Mouse (Mus musculus) B cell, adult 2 months (primary cell): Measurements from ENCODE around the gene Stk33.
A peak's percentile ranks its signal among the peaks of the same experiment; 100 is the strongest.

Experiments
- DNase-seq, 2 experiments: peaks; one replicate each; pipeline ENCODE4 v3.0.0; 2022

Gene Stk33

DNA sequence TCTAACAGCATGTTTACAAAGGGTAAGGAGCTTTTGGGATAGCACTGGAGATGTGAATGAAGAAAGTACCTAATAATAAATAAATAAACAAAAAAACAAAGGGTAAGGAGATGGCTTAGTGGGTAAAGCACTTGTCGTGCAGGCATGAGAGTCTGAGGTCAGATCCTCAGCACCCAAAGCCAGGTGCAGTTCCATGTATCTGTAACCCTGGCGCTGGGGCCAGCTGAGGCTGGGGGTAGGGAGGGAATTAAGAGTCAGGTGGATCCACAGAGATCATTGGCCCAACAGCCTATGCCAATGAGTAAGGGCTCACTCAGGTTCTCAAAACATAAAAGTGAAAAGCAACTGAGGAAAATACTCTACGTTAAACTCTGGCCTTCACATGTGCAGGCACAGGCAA is 91.6 kb downstream of the Stk33 start:
- no peak for DNase-seq

DNA sequence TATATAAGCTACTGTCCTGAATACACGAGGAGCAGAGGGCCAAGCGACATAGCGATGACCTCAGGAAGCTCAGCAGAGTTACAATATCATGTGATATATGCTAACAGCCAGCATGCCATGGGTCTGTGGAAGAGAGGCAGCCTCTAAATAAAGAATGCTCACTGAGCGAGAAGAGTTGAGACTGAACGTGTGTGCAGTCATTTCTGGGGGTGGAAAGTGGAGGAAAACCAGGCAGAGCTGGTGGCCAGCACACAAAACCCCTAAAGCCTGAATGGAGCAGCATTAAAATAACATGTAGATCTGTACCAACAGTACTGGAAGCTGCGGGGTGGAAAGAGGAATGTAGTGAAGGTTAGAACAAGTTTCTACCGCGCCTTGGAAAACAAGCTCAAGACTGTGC is 107.2 kb downstream of the Stk33 start:
- DNase-seq, result no peak

DNA sequence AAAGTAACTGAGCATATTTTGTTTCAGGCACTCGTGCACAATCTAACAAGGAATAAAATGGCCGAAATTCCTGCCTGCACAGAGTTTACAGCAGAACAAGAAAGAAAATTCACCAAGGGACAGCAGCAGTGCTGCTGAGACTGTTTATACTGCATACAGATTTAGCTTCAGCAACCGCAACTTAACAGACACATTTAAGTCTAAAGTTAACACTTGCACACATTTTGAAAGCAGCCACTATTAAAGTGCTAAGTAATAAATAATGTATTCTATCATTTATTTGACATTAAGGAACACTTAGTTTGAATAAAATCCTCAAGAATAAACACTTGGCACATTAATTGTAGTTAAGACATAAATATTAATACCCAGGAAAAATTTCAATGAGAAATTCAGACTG is 110.1 kb downstream of the Stk33 start:
- DNase-seq, result no peak

DNA sequence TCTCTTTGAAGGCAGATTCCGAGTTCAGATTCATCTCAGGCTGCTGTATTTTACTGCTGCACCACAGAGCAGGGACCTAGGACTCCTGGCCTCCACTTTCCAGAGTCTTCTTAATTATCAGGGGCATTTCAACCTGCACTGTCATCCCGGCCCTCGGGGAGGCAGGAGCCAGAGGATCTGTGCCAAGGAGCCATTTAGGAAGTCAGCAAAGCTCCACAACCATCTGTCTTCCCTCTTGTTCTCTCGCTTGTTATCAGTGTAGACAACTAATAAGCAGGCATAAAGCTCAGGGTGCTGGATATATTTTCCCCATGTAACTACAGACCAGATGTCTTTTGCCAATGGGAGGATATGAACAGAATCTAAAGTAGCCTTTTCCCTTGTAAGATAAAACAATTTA is 112.1 kb downstream of the Stk33 start:
- no peak for DNase-seq

DNA sequence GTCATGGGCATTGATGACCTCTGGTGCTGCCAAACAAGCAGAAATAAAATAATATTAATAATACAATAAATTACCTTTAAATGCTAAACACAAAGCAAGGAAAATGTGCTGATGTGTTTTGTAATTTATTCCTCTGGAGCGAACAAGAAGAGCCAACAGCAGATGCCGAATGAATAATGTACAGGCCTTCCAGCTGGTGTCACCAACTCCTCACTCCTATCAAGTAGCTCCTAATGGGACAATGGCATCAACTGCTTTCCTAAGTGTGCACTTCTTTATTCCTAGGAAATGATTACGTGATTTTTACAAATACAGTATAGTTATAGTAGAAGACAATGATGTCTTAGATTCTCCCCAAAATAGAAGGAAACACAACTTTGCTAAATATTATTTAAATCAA is 113.2 kb downstream of the Stk33 start:
- DNase-seq, result no peak

DNA sequence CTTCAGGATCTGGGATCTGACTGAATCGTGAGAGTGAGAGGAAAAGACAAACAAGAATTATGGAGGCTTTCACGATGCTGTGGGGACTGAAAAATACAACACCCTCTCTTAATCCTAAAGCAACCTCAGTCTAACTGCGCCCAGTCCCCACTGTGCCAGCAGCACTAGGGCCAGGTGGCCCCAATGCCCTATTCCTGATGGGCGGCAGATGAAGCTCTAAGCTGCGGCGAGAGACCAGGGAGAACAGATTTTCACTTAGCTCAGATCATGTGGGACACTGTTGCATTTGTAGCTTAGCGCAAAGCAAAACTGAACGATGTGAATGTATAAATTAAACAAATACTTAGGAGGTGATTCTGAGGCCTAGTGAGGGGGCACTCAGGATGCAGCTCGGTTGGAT is 113.7 kb downstream of the Stk33 start:
- DNase-seq, result no peak

DNA sequence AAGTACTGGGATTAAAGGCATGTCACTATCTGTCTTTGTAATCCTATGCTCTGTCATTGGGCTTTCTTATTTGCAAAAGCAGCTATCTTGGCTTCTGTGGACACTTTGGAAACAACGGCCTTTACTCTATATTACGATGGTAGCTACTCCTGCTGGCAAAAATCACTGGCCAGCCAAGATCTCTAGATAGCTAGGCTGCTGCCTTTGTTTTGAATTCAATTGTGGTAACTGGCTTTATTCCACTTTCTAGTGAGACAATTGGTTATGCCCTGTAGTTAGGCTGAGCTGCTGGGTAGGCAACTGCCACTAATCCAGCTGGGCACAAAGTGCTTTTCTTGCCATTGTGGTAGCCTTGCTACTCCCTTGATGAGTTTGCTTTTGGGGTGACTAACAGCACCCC is 129.4 kb downstream of the Stk33 start:
- DNase-seq, result no peak

DNA sequence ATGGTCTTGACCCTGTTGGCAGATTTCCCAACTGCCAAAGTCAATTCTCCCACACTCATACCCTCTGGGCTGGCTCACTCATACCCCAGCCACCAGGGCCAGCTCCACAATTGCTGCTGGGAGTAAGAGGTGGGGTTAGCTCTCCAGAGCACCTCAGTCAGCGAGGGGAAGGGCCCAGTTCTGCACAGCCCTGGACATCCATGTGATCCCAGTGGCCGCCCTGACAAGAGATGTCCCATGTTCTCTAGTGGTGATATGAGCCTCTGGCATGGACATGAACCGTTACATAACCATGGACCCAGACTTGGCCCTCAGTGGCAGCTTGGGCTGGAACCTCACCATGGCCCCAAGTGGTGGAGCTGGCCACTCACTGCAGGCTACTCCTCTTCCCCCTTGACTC is 143.1 kb downstream of the Stk33 start:
- no peak for DNase-seq

DNA sequence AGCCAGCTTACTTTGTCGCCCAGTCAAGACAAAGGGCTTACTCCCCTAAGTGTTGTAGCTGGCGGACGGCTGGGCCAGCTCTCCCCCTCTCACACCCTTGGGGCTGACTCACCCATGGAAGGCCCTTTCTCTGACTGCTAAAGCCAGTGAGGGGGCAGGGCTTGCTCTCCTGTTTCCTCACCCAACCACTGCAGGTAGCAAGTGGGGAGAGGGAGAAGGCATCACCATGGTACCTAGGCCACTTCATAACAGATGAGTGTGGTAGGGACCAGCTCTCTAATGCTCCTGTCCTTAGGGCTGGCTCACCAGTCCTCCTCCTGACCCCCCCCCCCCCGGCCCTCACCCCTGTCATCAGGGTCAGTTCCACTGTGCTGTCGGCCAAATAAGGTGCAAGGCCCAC is 143.5 kb downstream of the Stk33 start:
- no peak for DNase-seq

DNA sequence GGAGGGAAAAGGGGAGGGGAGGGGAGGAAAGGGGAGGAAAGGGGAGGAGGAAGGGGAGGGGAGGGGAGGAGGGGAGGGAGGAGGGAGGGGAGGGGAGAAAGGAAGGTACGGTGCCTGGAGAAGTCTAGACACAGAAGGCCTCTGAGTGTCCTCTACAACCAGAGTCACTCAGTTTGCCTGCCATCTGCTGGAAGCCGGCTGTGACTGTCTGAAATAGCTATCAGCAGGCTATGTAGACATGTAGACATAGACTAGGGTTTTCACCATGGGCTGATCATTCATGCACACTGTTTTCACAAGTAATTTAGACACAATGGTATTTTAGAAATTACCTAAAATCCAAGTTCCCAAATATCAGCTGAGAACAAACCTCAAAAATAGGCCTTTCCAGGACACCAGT is 148.4 kb downstream of the Stk33 start:
- DNase-seq, result no peak

DNA sequence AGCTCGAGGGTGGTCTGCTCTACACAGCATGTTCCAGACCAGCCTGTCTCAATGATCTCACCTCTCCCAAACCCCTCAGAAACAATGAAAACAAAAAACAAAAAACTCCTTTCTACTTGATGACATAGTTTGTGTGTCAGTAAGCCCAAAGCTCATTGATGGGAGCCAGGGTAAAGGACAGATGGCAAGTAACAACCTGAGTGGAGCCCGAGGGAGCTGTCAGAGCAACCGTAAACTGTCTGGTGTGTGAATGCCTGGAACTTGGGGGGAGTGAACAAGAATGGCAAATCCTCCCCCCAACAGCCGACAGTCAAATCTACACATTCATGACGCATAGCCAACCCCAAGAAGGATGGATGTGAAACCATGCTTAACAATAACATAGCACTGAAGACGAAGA is 149.8 kb downstream of the Stk33 start:
- no peak for DNase-seq

DNA sequence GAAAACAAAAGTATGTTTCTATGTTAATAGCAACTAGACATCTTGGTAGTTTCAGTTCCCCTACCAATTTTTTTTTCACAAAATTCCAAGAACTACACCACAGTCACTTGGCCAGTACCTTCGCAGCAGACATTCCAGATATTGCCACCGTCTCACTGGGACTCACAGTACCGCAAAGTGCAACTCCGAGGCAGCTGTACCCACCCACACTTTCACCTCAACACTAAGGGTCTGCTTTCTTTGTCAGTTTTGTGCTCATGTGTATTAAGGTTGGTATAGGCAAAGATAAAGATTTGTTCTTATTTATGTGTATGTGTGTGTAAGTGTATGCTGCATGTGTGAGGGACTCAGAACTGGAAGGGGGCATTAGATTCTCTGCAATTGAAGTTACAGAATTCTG is 156.8 kb downstream of the Stk33 start:
- DNase-seq, result no peak

DNA sequence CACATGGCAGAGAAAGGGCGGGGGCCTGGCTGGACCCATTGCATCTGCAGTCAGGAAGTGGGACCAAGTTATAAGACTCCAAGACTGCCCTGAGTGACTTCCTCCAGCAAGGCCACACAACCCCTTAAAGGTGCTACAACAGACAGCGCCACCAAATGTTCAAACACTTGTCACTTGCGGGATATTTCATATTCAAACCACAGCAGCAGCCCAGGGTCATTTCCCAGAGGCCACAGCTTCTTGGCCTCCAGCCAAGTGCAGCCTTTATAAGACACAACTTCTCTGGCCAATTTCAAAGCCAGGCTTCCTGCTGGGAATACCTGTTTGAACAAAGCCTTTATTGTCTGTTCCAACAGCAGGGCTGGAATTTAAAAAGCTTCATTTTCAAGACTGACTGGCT is 162.3 kb downstream of the Stk33 start:
- DNase-seq, result no peak

DNA sequence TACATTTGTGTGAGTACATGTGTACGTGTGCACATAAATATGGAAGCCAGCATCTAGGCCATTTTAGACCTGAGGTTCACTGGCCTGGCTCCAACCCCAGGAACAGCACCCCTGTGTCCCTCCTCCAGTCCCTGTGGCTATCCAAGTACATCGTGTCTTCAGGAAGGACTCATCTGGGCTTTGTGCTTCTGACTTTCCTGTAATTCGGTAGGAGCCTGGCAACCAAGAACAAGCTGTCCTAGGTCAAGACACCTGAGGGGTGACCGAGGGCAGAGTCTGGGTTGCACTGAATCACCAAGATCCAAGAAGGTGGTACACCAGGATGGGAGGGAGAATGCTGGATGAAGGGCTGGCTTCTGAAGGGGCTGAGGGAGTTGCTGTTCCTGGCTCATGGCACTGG is 163.0 kb downstream of the Stk33 start:
- no peak for DNase-seq

DNA sequence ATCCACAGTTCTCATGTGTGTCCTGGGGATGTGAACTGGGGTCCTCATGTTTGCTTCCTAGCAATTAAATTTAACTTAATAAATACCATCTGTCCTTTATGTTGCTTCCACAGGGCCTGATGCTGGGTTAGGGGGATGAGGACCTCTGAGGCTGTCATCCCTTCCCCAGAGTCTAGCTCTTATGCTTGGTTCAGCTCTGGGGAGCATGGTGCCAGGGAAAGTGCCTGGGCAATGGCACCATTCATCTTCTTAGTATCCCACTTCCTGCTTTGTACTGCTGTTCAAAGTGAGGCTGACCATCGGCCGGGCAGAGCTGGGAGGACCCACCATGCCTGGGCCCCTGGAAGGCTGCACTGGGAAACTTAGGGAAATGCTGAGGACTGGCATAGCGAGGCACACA is 163.7 kb downstream of the Stk33 start:
- no peak for DNase-seq

DNA sequence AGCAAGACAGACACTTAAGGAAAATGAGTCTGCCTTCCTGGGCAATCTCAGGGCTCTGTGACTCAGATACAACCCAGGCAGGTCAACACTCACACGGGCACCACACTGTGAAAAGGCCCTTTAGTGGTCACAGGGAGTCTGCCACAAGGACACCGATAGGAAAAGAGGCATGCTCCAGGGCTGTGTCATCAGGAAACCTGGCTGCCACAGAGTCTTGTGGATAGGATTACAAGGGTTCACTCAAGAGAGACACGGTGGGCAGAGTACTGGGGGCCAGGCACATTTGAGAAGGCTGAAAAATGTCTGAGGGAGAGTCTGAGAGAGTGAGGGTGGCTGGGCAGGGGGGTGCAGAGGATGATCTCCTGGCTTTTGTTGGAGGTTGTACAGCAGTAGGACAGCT is 164.6 kb downstream of the Stk33 start:
- DNase-seq, result no peak

DNA sequence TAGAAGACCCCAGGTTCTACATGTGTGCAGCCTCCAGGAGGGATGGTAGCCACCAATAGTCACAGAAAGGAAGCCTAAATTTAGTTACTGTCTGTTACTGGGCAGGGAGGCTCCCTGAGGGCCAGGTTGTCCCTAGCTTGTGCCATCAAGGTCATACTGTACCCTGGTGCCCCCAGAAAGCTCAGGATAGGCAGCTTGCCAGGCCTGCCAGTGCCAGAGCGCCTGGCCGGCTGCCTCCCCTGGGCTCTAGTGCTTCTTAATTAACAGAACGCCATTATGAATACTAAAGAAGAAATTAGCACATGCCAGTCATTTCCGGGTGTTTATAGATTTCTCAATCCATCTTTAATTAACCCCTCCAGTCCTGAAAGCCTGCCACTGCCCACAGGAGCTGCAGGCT is 169.8 kb downstream of the Stk33 start:
- DNase-seq, result no peak

DNA sequence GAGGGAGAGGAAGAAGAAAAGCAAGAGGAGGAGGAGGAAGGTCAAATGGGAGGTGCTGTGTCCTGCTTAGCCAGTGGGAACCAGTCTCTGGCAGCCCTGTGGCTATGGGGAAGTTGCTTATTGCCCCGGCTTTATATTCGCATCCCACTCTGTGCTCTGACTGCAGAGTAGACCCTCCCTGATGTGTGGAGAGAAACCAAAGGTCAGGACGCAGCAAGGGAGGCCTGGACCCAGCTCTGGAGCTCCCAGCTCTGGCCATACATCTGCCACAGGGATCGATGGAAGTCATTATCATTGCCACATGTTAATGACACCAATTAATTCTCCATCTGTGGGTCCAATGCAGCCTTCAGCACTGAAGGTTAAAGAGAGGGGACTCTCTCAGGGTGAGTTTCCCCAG is 171.5 kb downstream of the Stk33 start:
- DNase-seq, result no peak

DNA sequence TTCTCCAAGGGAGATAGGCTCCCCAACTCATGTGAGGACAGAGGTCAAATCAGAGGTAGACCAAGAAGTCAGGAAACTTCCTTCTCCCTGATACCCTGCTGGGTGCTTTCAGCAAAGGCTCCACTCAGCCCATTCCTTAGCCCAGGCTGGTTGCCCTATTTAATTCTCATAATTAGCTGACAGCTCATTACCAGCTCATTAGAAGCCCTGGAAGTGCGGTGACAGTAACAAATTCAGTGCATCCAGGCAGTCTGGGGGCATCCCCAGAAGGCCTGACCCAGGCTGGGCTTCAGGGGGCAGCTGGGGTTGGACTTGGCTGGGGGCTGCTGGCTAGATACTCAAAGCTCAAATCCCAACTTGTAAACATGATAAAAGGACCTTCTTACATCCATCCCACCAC is 172.7 kb downstream of the Stk33 start:
- no peak for DNase-seq

DNA sequence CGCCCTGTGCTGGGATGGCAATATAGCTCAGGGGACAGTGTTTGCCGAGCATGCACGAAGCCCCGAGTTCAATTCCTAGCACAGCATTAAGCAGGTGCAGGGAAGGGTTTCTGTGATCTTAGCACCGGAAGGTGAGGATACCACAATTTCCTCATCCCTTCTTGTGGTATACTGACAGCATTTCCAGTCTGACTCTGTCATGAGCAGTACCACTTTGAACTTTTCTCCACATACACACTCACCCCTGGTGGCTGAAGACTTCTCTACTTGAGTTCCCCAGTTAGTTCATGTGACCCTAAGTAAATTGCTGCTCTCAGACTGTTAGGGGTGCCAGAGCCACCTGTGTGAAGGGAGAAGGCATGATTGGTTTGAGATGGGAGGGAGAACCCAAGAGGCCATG is 173.3 kb downstream of the Stk33 start:
- DNase-seq, result no peak

DNA sequence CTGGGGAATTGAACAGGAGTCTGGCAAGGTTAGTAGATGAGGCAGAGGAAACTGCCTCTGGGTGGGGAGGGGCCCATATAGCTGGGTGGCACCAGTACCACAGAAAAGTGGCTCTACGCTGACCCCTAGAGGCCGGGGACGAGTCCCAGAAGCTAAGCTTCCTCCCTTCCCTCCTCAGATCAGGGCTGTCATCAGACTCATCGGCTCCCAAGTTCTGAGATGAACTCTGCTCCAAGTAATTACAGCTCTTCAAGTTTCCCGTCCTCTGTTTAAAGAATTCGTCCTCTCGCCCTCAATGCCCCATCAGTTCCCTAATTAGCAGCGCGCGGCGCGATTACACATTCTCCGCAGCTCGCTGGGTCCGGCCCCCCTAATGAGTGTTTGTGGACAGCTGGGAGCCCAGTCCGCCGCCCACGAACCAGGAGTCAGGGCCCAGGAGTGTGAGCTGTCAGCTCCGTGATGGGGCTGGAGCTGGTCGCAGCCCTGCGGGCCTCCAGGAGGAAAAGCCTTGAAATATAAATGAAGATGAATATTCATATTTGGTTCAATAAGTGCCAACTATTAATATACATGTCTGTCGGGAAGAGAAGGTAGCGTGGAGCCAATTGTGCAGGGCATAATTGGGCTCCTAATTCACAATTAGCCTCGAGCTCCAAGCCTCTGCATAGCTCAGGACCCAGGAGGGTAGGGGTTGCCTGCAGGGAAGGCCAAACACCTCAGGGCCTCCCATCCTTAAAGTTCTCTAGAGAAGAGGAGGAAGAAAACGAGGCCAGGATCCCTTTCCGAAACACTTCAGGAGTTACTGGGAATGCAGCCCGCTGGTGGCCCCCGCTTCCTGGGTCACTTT is 183.2 kb downstream of the Stk33 start:
- peak; percentile 72 for DNase-seq

DNA sequence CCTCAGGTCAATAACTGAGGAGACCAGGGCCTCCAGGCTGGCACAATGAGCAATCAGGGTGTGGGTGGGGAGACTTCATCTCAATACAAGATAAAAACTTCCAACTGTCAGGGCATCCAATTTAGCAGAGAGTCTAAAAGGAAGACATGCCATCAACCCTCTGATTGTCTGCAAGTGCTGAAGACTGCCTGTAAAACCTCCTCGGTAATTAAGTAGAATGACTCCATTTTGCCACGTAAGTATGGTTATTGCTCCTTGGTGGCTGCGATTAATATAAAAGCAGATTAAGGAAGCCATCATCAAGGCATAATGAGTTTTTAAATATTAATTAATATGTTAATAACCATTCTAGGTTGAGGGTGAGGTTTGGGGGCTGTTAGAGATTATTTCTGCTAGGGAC is 187.5 kb downstream of the Stk33 start:
- DNase-seq, result no peak

DNA sequence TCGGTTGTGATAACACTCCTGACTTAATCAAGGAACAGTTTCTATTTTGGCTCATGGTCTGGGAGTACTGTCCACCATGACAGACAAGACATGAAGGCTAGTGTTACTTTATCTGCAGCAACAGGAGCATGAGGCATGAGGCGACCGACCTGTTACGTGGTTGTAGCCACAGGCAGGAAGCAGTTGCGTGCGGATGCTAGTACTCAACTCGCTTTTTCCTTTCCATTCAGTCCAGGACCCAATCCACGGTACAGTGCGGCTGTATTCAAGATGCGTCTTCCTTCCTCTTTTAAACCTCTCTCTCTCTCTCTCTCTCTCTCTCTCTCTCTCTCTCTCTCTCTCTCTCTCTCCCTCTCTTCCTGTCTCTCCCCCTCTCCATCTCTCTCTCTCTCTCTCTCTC is 194.1 kb downstream of the Stk33 start:
- no peak for DNase-seq

DNA sequence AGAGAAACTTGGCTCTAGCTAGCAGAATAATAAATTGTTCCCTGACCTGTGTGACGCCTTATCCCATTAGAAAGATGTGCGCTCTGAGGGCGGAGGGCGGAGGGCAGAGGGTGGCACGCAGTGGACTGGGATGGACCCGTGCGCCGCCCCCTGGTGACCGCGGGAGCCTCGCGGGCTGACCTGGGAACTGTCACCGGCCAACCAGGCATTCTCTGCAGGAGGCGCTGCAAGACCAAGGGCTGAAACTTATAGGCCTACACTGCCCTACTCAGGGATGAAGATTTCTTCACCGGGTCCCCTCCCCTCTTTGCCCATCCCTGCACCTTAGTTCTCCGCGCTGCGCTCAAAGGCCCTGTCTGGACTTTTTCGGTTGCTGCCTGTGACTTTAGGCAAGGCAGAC is 197.6 kb downstream of the Stk33 start:
- no peak for DNase-seq

DNA sequence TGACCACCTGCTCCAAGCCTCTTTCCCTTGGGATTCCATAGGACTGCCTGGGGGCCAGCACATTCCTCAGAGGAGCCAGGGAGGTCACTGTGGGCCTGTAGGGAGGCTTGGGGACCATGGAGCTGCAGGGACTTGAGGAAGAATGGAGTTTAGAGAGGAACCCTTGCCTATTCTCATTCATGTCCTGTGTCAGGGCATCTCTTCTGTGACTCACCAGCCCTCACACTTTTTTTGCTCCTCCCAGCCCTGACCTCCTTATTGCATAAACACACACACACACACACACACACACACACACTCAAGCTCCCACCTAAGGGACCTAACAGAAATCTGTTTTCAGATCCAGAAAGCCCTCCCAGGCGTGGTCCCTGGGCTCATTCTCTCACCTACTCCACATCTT is 199.5 kb downstream of the Stk33 start:
- no peak for DNase-seq

DNA sequence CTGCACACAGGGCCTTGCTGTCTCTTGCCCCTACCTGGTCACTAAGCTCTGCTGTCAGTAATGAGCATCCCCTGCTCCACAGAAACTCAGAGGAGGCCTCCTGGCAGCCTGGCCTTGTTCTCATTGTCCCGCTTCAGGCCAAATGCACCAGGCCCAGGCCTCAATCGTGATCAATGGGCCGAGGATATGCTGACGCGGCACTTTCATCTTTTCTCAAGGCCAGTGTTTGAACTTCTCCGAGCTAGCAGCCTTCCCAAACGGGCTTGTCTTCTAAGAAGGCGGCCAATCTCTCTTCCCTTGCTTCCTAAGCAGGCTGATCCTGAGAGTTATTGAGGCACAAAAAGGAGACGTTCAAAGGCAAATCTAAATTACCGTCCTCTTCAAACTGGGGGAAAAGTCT is 200.2 kb downstream of the Stk33 start:
- no peak for DNase-seq
